Comparison of ENCODE assay signal across 11 mouse cellular contexts in genomic region chr1:83345572-83345971, GRCm38 (mm10).
DNase-seq lines count a peak whose midpoint lies in the region; ATAC-seq lines count a peak whose summit lies in the region.
"Had no signal": no experiment of that assay in that cellular context is flagged by ENCODE, and none has a peak within 500 bp of the region (broad histone marks: within the 10 kb centered on the region; RNA-seq: fewer than 3 reads in every experiment).

No protein-coding gene starts in this region.

- H3K4me3 ChIP-seq in forebrain, embryonic 11.5 days (ENCODE audit: low read depth, low read length) = no peak overlapping the region
- no peak overlapping the region for H3K4me3 ChIP-seq in forebrain, embryonic 10.5 days
- H3K4me3 ChIP-seq: gastrocnemius, adult 2 months; liver, embryonic 15.5 days; stomach, embryonic 15.5 days had no signal

- no peak overlapping the region for H3K9ac ChIP-seq in forebrain, embryonic 11.5 days (ENCODE audit: low read length)
- H3K9ac ChIP-seq: liver, embryonic 15.5 days; stomach, embryonic 15.5 days had no signal

- peak; percentile 44; the same call in 1 of the 2 replicates for ATAC-seq in forebrain, embryonic 11.5 days (replicated peaks; ENCODE audit: low FRiP score)

- no peaks in the 10 kb centered on the region for H3K9me3 ChIP-seq in forebrain, embryonic 11.5 days (ENCODE audit: control insufficient read depth, low read length)
- no peaks in the 10 kb centered on the region for H3K9me3 ChIP-seq in forebrain, embryonic 10.5 days
- H3K9me3 ChIP-seq: liver, embryonic 15.5 days; stomach, embryonic 15.5 days had no signal

- no peak overlapping the region for H3K27ac ChIP-seq in forebrain, embryonic 11.5 days (ENCODE audit: low read depth, low read length)
- H3K27ac ChIP-seq in forebrain, embryonic 10.5 days = no peak overlapping the region
- H3K27ac ChIP-seq: gastrocnemius, adult 2 months; liver, embryonic 15.5 days; stomach, embryonic 15.5 days had no signal

- no peaks in the 10 kb centered on the region for H3K4me1 ChIP-seq in forebrain, embryonic 11.5 days (replicated peaks; ENCODE audit: control insufficient read depth, insufficient read depth, low read length)
- H3K4me1 ChIP-seq in forebrain, embryonic 10.5 days = no peaks in the 10 kb centered on the region
- H3K4me1 ChIP-seq: liver, embryonic 15.5 days; stomach, embryonic 15.5 days had no signal

- H3K27me3 ChIP-seq in forebrain, embryonic 11.5 days (ENCODE audit: control insufficient read depth, insufficient read depth, low read length) = no peaks in the 10 kb centered on the region
- no peaks in the 10 kb centered on the region for H3K27me3 ChIP-seq in forebrain, embryonic 10.5 days (ENCODE audit: poor library complexity, severe bottlenecking)
- H3K27me3 ChIP-seq: liver, embryonic 15.5 days; stomach, embryonic 15.5 days had no signal

- WGBS in forebrain, embryonic 11.5 days = 70% methylated on average over 14 of the region's 14 CpGs
- 73% methylated on average over 14 of the region's 14 CpGs for WGBS in forebrain, embryonic 10.5 days

- no peaks in the 10 kb centered on the region for H3K36me3 ChIP-seq in forebrain, embryonic 11.5 days (ENCODE audit: control insufficient read depth, insufficient read depth, low read length)
- H3K36me3 ChIP-seq in forebrain, embryonic 10.5 days (replicated peaks) = no peaks in the 10 kb centered on the region
- H3K36me3 ChIP-seq: liver, embryonic 15.5 days; stomach, embryonic 15.5 days had no signal

- H3K4me2 ChIP-seq in forebrain, embryonic 11.5 days (ENCODE audit: low read depth, low read length, severe bottlenecking) = no peak overlapping the region
- H3K4me2 ChIP-seq: liver, embryonic 15.5 days; stomach, embryonic 15.5 days had no signal

- DNase-seq in forebrain, embryonic 11.5 days (ENCODE audit: low spot score) = no peak
- no peak for DNase-seq in forebrain, embryonic 10.5 days (ENCODE audit: extremely low spot score, low spot score)
- peak; percentile 32 for DNase-seq in R1 (ENCODE audit: low read depth, low spot score)
- peak; percentile 0 for DNase-seq in heart, adult 8-10 months (ENCODE audit: low spot score)
- peak; percentile 3 to 42 for DNase-seq in lung, postnatal 4 days
- DNase-seq in spleen, postnatal 14 days (ENCODE audit: low spot score in 2 of 2) = no peak
- no peak for DNase-seq in kidney, adult 11 months
- no peak for DNase-seq in yolk sac, embryonic 10.5 days (ENCODE audit: low spot score)
- DNase-seq: gastrocnemius, adult 2 months had no signal

Comparison
In these comparisons a context has a peak if more than half of its experiments do, and no peak if none do; other contexts are left out.
1. DNase-seq: peak in R1 (single experiment), heart, adult 8-10 months (single experiment) and lung, postnatal 4 days (2 of 2); none in forebrain, embryonic 11.5 days (single experiment), forebrain, embryonic 10.5 days (single experiment), spleen, postnatal 14 days (0 of 2), kidney, adult 11 months (single experiment) and yolk sac, embryonic 10.5 days (single experiment).